Mouse (Mus musculus): Measurements from ENCODE around the gene Cdca3.
"Not testable (repeated sequence)": the region's sequence is repeated elsewhere in the genome, so short reads cannot be mapped to it uniquely, and the experiment has no call there.

Gene Cdca3

DNA sequence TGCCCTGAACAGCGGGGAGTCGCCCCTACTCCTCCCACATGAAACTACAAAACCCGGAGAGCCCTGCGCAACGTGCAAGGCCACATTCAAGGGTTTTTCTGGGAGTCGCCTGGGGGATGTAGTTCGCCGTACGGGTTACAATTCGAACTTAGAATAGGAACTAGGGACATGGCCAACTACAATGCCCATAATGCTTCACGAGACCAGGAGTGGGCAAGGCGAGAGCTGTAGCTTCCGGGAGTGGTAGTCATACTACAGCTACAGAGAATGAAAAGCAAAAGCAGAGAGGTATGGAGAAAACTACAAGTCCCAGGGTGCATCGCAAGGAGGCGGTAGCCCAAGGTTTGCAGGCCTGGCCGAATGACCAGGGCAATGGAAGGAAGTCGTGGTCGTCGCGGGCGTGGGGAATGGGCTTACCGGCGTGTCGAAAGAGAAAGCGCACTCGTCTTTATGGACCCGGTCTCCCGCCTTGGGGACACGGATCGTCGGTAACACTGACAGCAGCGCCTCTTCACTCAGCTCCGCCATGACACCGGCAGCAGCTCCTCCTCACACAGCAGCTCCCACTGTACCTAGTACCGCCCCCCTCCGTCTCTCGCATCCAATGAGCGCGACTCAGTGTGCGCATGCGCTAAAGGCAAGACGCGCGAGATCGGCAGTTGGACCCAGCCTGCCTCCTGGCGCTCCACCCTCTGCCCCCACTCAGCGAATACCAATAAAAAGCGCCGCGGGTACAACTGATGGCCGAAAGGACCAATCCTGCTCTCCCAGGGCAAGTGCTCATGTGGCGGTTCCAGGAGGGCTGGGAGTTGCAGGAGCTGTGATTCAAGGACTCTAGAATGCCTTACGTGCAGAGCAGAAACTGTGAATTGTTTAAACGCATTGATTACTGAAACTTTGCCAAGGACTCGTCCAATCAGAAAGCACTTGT, at the start of gene Cdca3, which contains the start of gene Usp5:
TSS of gene Cdca3 (plus strand) at position 680 of the 931 bp plus-strand sequence.
TSS of gene Usp5 (minus strand) at position 617 of the 931 bp plus-strand sequence.
- DNase-seq (ENCODE audit: low read depth, low spot score), result peak; percentile 100

GRCm38 (mm10) chr6:124779984-124780416, 49.3 kb upstream of the Cdca3 start:
- no peak for DNase-seq (ENCODE audit: low read depth, low spot score)

- no peak for DNase-seq (ENCODE audit: low read depth, low spot score)
Measured at GRCm38 (mm10) chr6:124780917-124781316, 48.4 kb upstream of the Cdca3 start.

DNA sequence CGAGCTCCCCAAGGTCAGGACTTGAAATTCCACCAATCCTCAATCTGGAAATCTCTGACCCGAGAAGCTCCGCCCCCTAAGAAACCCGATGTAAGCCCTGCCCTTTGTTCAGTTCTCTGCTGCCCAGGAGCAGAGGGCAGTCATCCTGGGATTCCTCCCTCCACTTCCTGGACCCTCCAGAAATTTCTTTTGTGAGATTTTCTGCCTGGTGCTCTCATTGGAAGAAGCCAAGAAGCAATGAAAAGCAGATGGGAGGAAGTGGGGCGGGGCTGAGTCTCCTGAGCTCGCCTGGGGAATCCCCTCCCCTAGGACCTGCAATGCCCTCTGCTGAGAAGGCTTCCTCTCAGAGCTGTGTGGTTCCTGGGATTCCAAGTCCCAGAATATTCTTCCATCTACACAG, 46.9 kb upstream of the Cdca3 start:
- peak; percentile 95 for DNase-seq (ENCODE audit: low read depth, low spot score)

- no peak for DNase-seq (ENCODE audit: low read depth, low spot score)
Measured at GRCm38 (mm10) chr6:124786756-124787420, 42.5 kb upstream of the Cdca3 start.

- DNase-seq (ENCODE audit: low read depth, low spot score), result no peak
Measured at GRCm38 (mm10) chr6:124787722-124788121, 41.6 kb upstream of the Cdca3 start.

GRCm38 (mm10) chr6:124789519-124789918, 39.8 kb upstream of the Cdca3 start:
- DNase-seq (ENCODE audit: low read depth, low spot score), result peak; percentile 35

DNA sequence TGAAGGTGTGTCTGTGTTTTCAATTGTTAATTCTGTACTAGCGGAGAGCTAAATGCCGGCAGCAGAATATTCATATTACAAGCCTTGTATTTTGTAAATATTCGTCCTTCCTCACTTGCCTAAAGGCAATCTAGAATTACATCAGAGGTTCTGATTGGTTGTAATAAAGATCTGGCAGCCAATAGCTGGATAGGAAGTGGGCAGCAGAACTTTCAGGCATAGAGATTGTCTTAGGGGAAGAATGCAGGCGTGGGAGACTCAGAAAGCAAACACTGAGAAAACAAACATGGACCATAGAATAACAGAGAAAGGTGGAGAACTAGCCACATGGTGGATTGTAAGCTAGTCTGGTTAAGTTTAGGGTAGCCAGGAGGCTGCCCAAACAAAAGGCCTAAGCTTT, 39.2 kb upstream of the Cdca3 start:
- DNase-seq (ENCODE audit: low read depth, low spot score), result no peak

GRCm38 (mm10) chr6:124791911-124792310, 37.4 kb upstream of the Cdca3 start:
- DNase-seq (ENCODE audit: low read depth, low spot score), result no peak

GRCm38 (mm10) chr6:124795781-124796180, 33.6 kb upstream of the Cdca3 start:
- no peak for DNase-seq (ENCODE audit: low read depth, low spot score)

DNA sequence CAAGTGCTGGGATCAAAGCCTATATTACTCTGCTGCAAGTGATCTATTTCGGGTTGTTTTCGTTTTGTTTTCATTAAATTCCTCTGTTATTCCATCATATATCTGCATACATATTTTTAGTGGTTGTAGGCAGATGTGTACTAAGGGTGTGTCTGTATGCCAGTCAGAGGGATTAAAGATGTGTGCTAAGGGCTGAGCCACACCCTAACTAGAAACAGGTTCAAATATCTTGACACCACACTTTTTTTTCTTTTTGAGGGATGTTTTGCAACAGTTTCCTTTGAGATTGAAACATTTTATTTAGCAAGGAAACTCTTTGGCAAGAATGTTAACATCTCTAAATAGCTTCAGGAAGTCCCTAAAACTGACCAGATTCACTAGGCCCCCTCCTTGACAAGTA, 33.1 kb upstream of the Cdca3 start:
- DNase-seq (ENCODE audit: low read depth, low spot score), result peak; percentile 60

DNA sequence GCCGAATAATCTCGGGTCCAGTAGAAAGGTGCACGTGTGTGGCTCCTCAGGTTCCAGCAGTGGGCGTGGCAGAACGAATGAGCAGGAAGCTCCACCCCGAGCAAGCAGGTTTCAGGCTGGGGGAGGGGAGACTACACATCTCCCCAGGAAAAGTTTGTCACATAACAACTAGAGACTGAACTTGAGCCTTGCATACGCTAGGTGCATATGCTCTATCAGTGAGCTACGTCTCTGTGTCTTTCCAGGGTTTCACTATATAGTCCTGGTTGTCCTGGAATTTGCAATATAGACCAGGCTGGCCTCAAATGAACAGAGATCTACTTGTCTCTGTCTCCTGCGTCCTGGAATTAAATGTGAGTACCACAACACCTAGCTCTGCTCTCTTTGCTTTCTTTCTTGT, 26.9 kb upstream of the Cdca3 start:
- not testable (repeated sequence) for DNase-seq (ENCODE audit: low read depth, low spot score)

DNA sequence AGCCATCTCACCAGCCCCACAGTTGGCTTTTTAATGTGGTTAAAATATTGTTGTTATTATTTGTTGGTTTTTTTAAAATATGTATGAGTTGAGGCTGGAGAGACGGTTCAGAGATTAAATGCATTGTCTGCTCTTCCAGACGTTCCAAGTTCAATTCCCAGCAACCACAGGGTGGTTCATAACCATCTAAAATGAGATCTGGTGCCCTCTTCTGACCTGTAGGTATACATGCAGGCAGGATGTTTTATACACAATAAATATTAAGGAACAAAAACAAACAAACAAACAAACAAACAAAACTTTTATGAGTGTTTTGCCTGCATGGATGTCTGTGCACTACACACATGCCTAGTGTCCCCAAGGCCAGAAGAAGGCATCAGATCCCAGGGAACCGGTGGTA, 26.3 kb upstream of the Cdca3 start:
- no peak for DNase-seq (ENCODE audit: low read depth, low spot score)

GRCm38 (mm10) chr6:124803691-124804090, 25.7 kb upstream of the Cdca3 start:
- DNase-seq (ENCODE audit: low read depth, low spot score), result not testable (repeated sequence)

DNA sequence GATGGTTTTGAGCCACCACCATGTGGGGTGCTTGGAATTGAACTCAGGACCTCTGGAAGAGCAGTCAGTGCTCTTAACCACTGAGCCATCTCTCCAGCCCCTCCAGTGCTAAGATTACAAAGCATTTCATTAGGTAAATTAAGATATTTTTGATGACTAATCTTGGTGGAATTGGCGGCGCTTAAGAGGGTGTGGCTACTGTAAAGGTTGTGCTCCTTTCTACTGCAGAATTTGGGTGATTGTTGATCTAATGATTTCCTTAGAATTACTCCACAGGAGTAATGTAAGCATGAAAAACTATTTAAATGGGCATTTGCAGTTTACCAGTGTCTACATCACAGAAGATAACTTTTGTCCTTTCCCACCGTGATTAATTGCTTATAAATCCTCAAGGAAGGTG, 25.0 kb upstream of the Cdca3 start:
- DNase-seq (ENCODE audit: low read depth, low spot score), result no peak

GRCm38 (mm10) chr6:124805341-124806321, 23.7 kb upstream of the Cdca3 start:
- peak; percentile 99 for DNase-seq (ENCODE audit: low read depth, low spot score)

DNA sequence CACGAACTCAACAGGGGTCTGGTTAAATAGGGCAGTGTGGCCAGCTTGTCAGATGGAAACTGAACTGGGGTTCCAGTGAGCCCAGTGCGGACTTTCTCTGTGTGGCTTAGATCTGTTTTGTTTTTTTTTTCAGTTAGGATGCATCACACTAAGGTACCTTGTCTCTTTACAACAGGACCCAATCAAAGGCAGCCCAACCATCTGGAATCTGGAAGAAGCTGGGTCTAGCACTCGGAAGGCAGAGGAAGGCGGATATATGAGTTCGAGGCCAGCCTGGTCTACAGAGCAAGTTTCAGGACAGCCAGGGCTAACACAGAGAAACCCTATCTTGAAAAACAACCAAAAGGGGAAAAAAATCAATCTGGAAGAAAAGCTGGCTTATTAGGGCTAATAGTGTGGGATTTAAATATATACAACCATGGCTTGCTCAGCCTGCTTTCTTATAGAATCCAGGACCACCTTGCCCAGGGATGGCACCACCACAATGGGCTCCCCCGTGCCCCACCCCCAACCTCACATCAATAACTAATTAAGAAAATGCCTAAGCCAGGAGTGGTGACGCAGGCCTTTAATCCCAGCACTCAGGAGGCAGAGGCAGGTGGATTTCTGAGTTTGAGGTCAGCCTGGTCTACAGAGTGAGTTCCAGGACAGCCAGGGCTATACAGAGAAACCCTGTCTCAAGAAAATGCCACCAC, 22.8 kb upstream of the Cdca3 start:
- no peak for DNase-seq (ENCODE audit: low read depth, low spot score)

DNA sequence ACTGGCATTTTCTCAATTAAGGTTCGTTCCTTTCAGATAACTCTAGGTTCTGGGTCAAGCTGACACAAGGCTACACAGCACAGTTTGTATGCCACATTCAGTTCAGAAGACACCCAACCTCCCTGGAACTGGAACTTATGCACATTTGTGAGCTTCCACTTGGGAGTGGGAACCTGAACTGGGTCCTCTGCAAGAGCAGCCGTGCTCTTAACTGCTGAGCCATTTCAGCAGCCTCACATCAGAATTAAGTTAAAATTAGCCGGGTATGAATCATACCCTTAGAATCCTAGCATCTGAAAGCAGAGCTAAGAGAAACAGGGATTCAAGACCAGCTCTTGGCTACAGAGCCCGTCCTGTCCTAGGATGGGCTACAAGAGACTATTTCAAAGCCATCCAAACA, 22.0 kb upstream of the Cdca3 start:
- DNase-seq (ENCODE audit: low read depth, low spot score), result peak; percentile 68

DNA sequence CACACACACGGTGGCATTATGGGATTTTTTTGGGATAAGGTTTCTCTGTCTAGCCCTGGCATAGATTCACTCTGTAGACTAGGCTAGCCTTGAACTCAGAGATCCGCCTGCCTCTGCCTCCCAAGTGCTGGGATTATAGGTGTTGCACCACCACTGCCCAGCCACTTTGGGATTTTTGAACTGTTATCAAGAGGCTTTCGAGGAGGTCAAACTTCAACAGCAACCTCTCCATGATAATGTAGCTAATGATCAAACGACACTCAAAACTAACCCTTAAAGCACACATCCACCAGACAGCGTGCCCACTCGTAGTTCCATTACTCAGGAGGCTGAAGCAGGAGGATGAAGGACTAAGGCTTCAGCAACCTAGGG, 21.4 kb upstream of the Cdca3 start:
- no peak for DNase-seq (ENCODE audit: low read depth, low spot score)

GRCm38 (mm10) chr6:124808358-124809012, 20.9 kb upstream of the Cdca3 start, which contains the start of gene Spsb2:
Gene Spsb2 (plus strand): TSS chr6:124808661.
- peak; percentile 83 for DNase-seq (ENCODE audit: low read depth, low spot score)
